Mouse (Mus musculus): ENCODE results near the gene H2-DMb2. TPM values are rescaled to one million over a fixed set of nuclear protein-coding genes. Genes with fewer than 3 reads are reported as not detected.

Gene H2-DMb2
- polyA plus RNA-seq, 1 experiment from 2014 or later, result 0.38 TPM

GRCm38 (mm10) chr17:34172528-34172927 lies 29.4 kb downstream of the H2-DMb2 start:
- WGBS, result 92% methylated on average over 5 of the region's 5 CpGs
- Histone ChIP-seq H3K9me3 (no peaks in the 10 kb centered on the region), H3K4me2 (no peak overlapping the region), H3K36me3 (no peaks in the 10 kb centered on the region), H3K4me1 (replicated peaks) (no peaks in the 10 kb centered on the region), H3K27ac (replicated peaks) (no peak overlapping the region), H3K9ac (no peak overlapping the region), H3K4me3 (no peak overlapping the region), H3K27me3 (no peaks in the 10 kb centered on the region)
- no peak for ATAC-seq (ENCODE audit: low FRiP score, low read depth)

GRCm38 (mm10) chr17:34174075-34174474 lies 31.0 kb downstream of the H2-DMb2 start:
- 48% methylated on average over 1 of the region's 1 CpGs for WGBS
- Histone ChIP-seq H3K4me1 (replicated peaks) (no peaks in the 10 kb centered on the region), H3K9ac (no peak overlapping the region), H3K9me3 (no peaks in the 10 kb centered on the region), H3K4me2 (no peak overlapping the region), H3K27ac (replicated peaks) (no peak overlapping the region), H3K4me3 (no peak overlapping the region), H3K27me3 (no peaks in the 10 kb centered on the region), H3K36me3 (no peaks in the 10 kb centered on the region)
- no peak for ATAC-seq (ENCODE audit: low FRiP score, low read depth)

GRCm38 (mm10) chr17:34177179-34177578 lies 34.1 kb downstream of the H2-DMb2 start:
- 74% methylated on average over 4 of the region's 4 CpGs for whole genome bisulfite sequencing
- no peak for ATAC-seq (ENCODE audit: low FRiP score, low read depth)
- H3K27me3 ChIP-seq, result no peaks in the 10 kb centered on the region
- H3K4me2 ChIP-seq, result no peak overlapping the region
- no peaks in the 10 kb centered on the region for H3K36me3 ChIP-seq
- H3K9me3 ChIP-seq, result no peaks in the 10 kb centered on the region
- no peak overlapping the region for H3K9ac ChIP-seq
- no peaks in the 10 kb centered on the region for H3K4me1 ChIP-seq (replicated peaks)
- no peak overlapping the region for H3K4me3 ChIP-seq
- H3K27ac ChIP-seq (replicated peaks), result no peak overlapping the region

GRCm38 (mm10) chr17:34179019-34179418 lies 35.9 kb downstream of the H2-DMb2 start:
- Histone ChIP-seq H3K27me3 (0 out of 2 replicates have a peak, but pooled peaks cover 4% of the 10 kb centered on the region), H3K9ac (no peak overlapping the region), H3K9me3 (no peaks in the 10 kb centered on the region), H3K4me2 (no peak overlapping the region), H3K4me1 (replicated peaks) (no peaks in the 10 kb centered on the region), H3K27ac (replicated peaks) (no peak overlapping the region), H3K4me3 (no peak overlapping the region), H3K36me3 (no peaks in the 10 kb centered on the region)
- ATAC-seq (ENCODE audit: low FRiP score, low read depth), result no peak
- WGBS, result 73% methylated on average over 6 of the region's 6 CpGs

- no peak overlapping the region for H3K9ac ChIP-seq
- H3K27ac ChIP-seq (replicated peaks), result no peak overlapping the region
- H3K36me3 ChIP-seq, result no peaks in the 10 kb centered on the region
- peaks cover 5% of the 10 kb centered on the region for H3K27me3 ChIP-seq
- H3K9me3 ChIP-seq, result no peaks in the 10 kb centered on the region
- no peak for ATAC-seq (ENCODE audit: low FRiP score, low read depth)
- WGBS, result 74% methylated on average over 13 of the region's 13 CpGs
- H3K4me3 ChIP-seq, result no peak overlapping the region
- H3K4me1 ChIP-seq (replicated peaks), result no peaks in the 10 kb centered on the region
- H3K4me2 ChIP-seq, result no peak overlapping the region
These were observed 37.1 kb downstream of the H2-DMb2 start for GRCm38 (mm10) chr17:34179913-34180859.

GRCm38 (mm10) chr17:34183564-34184219 lies 40.6 kb downstream of the H2-DMb2 start:
- no peaks in the 10 kb centered on the region for H3K9me3 ChIP-seq
- WGBS, result 84% methylated on average over 15 of the region's 15 CpGs
- H3K27me3 ChIP-seq, result peaks cover 29% of the 10 kb centered on the region
- no peak overlapping the region for H3K4me2 ChIP-seq
- no peak for ATAC-seq (ENCODE audit: low FRiP score, low read depth)
- H3K4me1 ChIP-seq (replicated peaks), result peaks cover 15% of the 10 kb centered on the region
- H3K9ac ChIP-seq, result no peak overlapping the region
- H3K27ac ChIP-seq (replicated peaks), result no peak overlapping the region
- no peak overlapping the region for H3K4me3 ChIP-seq
- H3K36me3 ChIP-seq, result no peaks in the 10 kb centered on the region

GRCm38 (mm10) chr17:34185526-34185925 lies 42.4 kb downstream of the H2-DMb2 start:
- peaks cover 15% of the 10 kb centered on the region for H3K4me1 ChIP-seq (replicated peaks)
- H3K4me2 ChIP-seq, result no peak overlapping the region
- H3K27me3 ChIP-seq, result peaks cover 46% of the 10 kb centered on the region
- no peaks in the 10 kb centered on the region for H3K36me3 ChIP-seq
- ATAC-seq (ENCODE audit: low FRiP score, low read depth), result no peak
- no peaks in the 10 kb centered on the region for H3K9me3 ChIP-seq
- H3K9ac ChIP-seq, result no peak overlapping the region
- H3K27ac ChIP-seq (replicated peaks), result no peak overlapping the region
- WGBS, result 91% methylated on average over 9 of the region's 9 CpGs
- H3K4me3 ChIP-seq, result no peak overlapping the region

- peaks cover 53% of the 10 kb centered on the region for H3K27me3 ChIP-seq
- H3K4me2 ChIP-seq, result peak overlapping the region; percentile 77
- no peak overlapping the region for H3K27ac ChIP-seq (replicated peaks)
- WGBS, result 5% methylated on average over 14 of the region's 14 CpGs
- peaks cover 15% of the 10 kb centered on the region for H3K4me1 ChIP-seq (replicated peaks)
- no peak for ATAC-seq (ENCODE audit: low FRiP score, low read depth)
- peak overlapping the region; percentile 44 for H3K9ac ChIP-seq
- no peaks in the 10 kb centered on the region for H3K36me3 ChIP-seq
- H3K9me3 ChIP-seq, result no peaks in the 10 kb centered on the region
- peak overlapping the region; percentile 46 for H3K4me3 ChIP-seq
These were observed 43.8 kb downstream of the H2-DMb2 start for GRCm38 (mm10) chr17:34186885-34187260.

- ATAC-seq (ENCODE audit: low FRiP score, low read depth), result peak; percentile 95
- no peaks in the 10 kb centered on the region for H3K36me3 ChIP-seq
- no peak within 1 kb of the TSS for H3K27ac ChIP-seq (replicated peaks)
- peaks cover 15% of the 10 kb centered on the region for H3K4me1 ChIP-seq (replicated peaks)
- no peaks in the 10 kb centered on the region for H3K9me3 ChIP-seq
- under 1% methylated on average over 45 of the region's 46 CpGs for WGBS
- peak within 1 kb of the TSS; percentile 46 for H3K4me3 ChIP-seq
- H3K27me3 ChIP-seq, result peaks cover 58% of the 10 kb centered on the region
- peak within 1 kb of the TSS; percentile 77 for H3K4me2 ChIP-seq
- peak within 1 kb of the TSS; percentile 44 for H3K9ac ChIP-seq
These were observed 44.3 kb downstream of the H2-DMb2 start, which contains the start of the genes Tap1 and Psmb9 for GRCm38 (mm10) chr17:34187261-34187916. Gene Tap1, plus strand, starts transcription at chr17:34187553. Gene Psmb9, minus strand, starts transcription at chr17:34187764.

- Histone ChIP-seq H3K27me3 (peaks cover 64% of the 10 kb centered on the region), H3K4me3 (peak overlapping the region; percentile 46), H3K9me3 (no peaks in the 10 kb centered on the region), H3K4me1 (replicated peaks) (peaks cover 15% of the 10 kb centered on the region), H3K36me3 (no peaks in the 10 kb centered on the region), H3K27ac (replicated peaks) (no peak overlapping the region), H3K9ac (peak overlapping the region; percentile 44), H3K4me2 (peak overlapping the region; percentile 77)
- 0 out of 2 replicates have a peak, but pooled peaks have one; percentile 11 for ATAC-seq (ENCODE audit: low FRiP score, low read depth)
- WGBS, result 2% methylated on average over 20 of the region's 20 CpGs
These were observed 44.9 kb downstream of the H2-DMb2 start for GRCm38 (mm10) chr17:34188010-34188409.

- 75% methylated on average over 6 of the region's 6 CpGs for WGBS
- H3K4me2 ChIP-seq, result no peak overlapping the region
- peaks cover 68% of the 10 kb centered on the region for H3K27me3 ChIP-seq
- no peak overlapping the region for H3K9ac ChIP-seq
- H3K9me3 ChIP-seq, result no peaks in the 10 kb centered on the region
- H3K36me3 ChIP-seq, result no peaks in the 10 kb centered on the region
- no peak overlapping the region for H3K4me3 ChIP-seq
- ATAC-seq (ENCODE audit: low FRiP score, low read depth), result no peak
- no peak overlapping the region for H3K27ac ChIP-seq (replicated peaks)
- H3K4me1 ChIP-seq (replicated peaks), result peaks cover 15% of the 10 kb centered on the region
These were observed 45.9 kb downstream of the H2-DMb2 start for GRCm38 (mm10) chr17:34188986-34189385.

- no peaks in the 10 kb centered on the region for H3K36me3 ChIP-seq
- no peaks in the 10 kb centered on the region for H3K9me3 ChIP-seq
- H3K27ac ChIP-seq (replicated peaks), result no peak overlapping the region
- H3K4me3 ChIP-seq, result no peak overlapping the region
- H3K27me3 ChIP-seq, result peaks cover 80% of the 10 kb centered on the region
- H3K4me2 ChIP-seq, result no peak overlapping the region
- WGBS, result 25% methylated on average over 16 of the region's 16 CpGs
- peaks cover 18% of the 10 kb centered on the region for H3K4me1 ChIP-seq (replicated peaks)
- H3K9ac ChIP-seq, result no peak overlapping the region
- ATAC-seq (ENCODE audit: low FRiP score, low read depth), result no peak
These were observed 49.7 kb downstream of the H2-DMb2 start for GRCm38 (mm10) chr17:34192852-34193251.

All from hindbrain, embryonic 15.5 days (tissue).